Comparison of ENCODE assay signal across 21 mouse cellular contexts in the genomic region with DNA sequence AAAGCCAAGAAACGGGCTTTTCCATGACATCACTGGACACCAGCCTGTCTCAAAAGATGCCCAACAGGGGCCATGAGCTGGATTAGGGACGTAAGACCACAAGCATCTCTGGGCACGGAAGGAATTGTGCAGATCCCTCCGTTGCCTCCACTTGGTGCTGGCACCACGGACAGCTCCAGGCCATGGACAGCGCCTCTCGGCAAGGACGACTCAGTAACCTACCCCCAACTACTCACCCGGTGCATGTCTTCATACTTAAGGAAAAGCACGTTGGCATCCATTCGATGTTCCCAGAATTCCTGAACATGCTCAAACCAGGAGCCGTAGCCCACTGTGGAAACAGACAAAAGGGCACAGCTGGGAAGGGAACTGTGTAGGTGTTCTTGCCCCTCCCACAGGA. TPM values are rescaled to one million over a fixed set of nuclear protein-coding genes. Genes with fewer than 3 reads are reported as not detected.
A peak's percentile ranks its signal among the peaks of the same experiment; 100 is the strongest.
DNase-seq lines count a peak whose midpoint lies in the region; ATAC-seq and TF ChIP-seq lines count a peak whose summit lies in the region.
"Had no signal": no experiment of that assay in that cellular context is flagged by ENCODE, and none has a peak within 500 bp of the region (broad histone marks: within the 10 kb centered on the region; RNA-seq: fewer than 3 reads in every experiment).

No protein-coding gene starts in this region.

- no peaks in the 10 kb centered on the region for H3K27me3 ChIP-seq in lung, embryonic 14.5 days (ENCODE audit: insufficient read depth, low read length)
- no peaks in the 10 kb centered on the region for H3K27me3 ChIP-seq in limb, embryonic 14.5 days (ENCODE audit: control insufficient read depth, insufficient read depth, low read length)
- H3K27me3 ChIP-seq: limb, embryonic 15.5 days; lung, embryonic 15.5 days had no signal

- no peak for TF ChIP-seq POLR2A in limb, embryonic 14.5 days (IDR thresholded peaks at IDR 0.05; ENCODE audit: borderline replicate concordance, extremely low read depth, insufficient read depth, insufficient read length)

- H3K9ac ChIP-seq in lung, embryonic 14.5 days: no peak overlapping the region
- no peak overlapping the region for H3K9ac ChIP-seq in limb, embryonic 14.5 days (ENCODE audit: low read depth, low read length, severe bottlenecking)
- H3K9ac ChIP-seq: limb, embryonic 15.5 days; lung, embryonic 15.5 days had no signal

- TF ChIP-seq CTCF in lung, embryonic 14.5 days (IDR thresholded peaks at IDR 0.05; ENCODE audit: low read depth): no peak

- no peaks in the 10 kb centered on the region for H3K36me3 ChIP-seq in lung, embryonic 14.5 days (ENCODE audit: insufficient read depth)
- no peaks in the 10 kb centered on the region for H3K36me3 ChIP-seq in limb, embryonic 14.5 days (ENCODE audit: control insufficient read depth, insufficient read depth, low read length)
- H3K36me3 ChIP-seq: G1E; limb, embryonic 15.5 days; lung, embryonic 15.5 days had no signal

- no peak overlapping the region for H3K4me3 ChIP-seq in lung, embryonic 14.5 days (ENCODE audit: low read depth, low read length)
- H3K4me3 ChIP-seq in limb, embryonic 14.5 days (replicated peaks; ENCODE audit: low read length): no peak overlapping the region
- H3K4me3 ChIP-seq: limb, embryonic 15.5 days; lung, embryonic 15.5 days had no signal

- no peak overlapping the region for H3K27ac ChIP-seq in lung, embryonic 14.5 days (ENCODE audit: low read depth)
- H3K27ac ChIP-seq in limb, embryonic 14.5 days (replicated peaks; ENCODE audit: low read depth, low read length): no peak overlapping the region
- H3K27ac ChIP-seq: limb, embryonic 15.5 days; lung, embryonic 15.5 days had no signal

- no peak for ATAC-seq in lung, embryonic 14.5 days (ENCODE audit: insufficient read depth)
- ATAC-seq in limb, embryonic 14.5 days (ENCODE audit: low FRiP score, low read depth): no peak
- ATAC-seq in frontal cortex, adult (ENCODE audit: low TSS enrichment): no peak

- no peaks in the 10 kb centered on the region for H3K4me1 ChIP-seq in lung, embryonic 14.5 days (ENCODE audit: insufficient read depth)
- no peaks in the 10 kb centered on the region for H3K4me1 ChIP-seq in limb, embryonic 14.5 days (ENCODE audit: control insufficient read depth, insufficient read depth, low read length)
- H3K4me1 ChIP-seq: limb, embryonic 15.5 days; lung, embryonic 15.5 days had no signal

- H3K4me2 ChIP-seq in lung, embryonic 14.5 days: no peak overlapping the region
- H3K4me2 ChIP-seq in limb, embryonic 14.5 days (replicated peaks; ENCODE audit: low read depth, low read length, severe bottlenecking): no peak overlapping the region
- H3K4me2 ChIP-seq: limb, embryonic 15.5 days; lung, embryonic 15.5 days had no signal

- no peaks in the 10 kb centered on the region for H3K9me3 ChIP-seq in lung, embryonic 14.5 days (ENCODE audit: low read depth, low read length)
- H3K9me3 ChIP-seq in limb, embryonic 14.5 days (ENCODE audit: control insufficient read depth, low read length): no peaks in the 10 kb centered on the region
- H3K9me3 ChIP-seq: limb, embryonic 15.5 days; lung, embryonic 15.5 days had no signal

- 29% methylated on average over 12 of the region's 12 CpGs for WGBS in lung, embryonic 14.5 days
- 28% methylated on average over 12 of the region's 12 CpGs for WGBS in limb, embryonic 14.5 days

- peak; percentile 34 to 41 for DNase-seq in adrenal gland, postnatal 36 days
- no peak for DNase-seq in adrenal gland, adult 18-20 months (ENCODE audit: low spot score in 2 of 2)
- DNase-seq in lung, embryonic 14.5 days: peak; percentile 72
- DNase-seq in lung, postnatal 36 days: no peak
- DNase-seq in embryo, embryonic 10 days (ENCODE audit: low spot score): peak; percentile 74
- peak; percentile 33 for DNase-seq in limb, embryonic 14.5 days (ENCODE audit: low spot score)
- no peak for DNase-seq in gastrocnemius, adult 8-10 months (ENCODE audit: low spot score in 2 of 2)
- DNase-seq: cerebellum, adult 18-20 months; heart, adult 11 months had no signal

RNA-seq across cellular contexts. Expression of a gene that starts 19.2 kb away (rescaled TPM):
- total RNA-seq in adrenal gland, postnatal 36 days (2021): 1 to 10 TPM; 2.7 to 3.7 TPM
- 1 to 10 TPM; 4.4 to 4.9 TPM for total RNA-seq in adrenal gland, adult 18-20 months (2021)
- polyA plus RNA-seq in lung, embryonic 14.5 days (2014; fragmentation: Nextera tagmentation; extraction: Ambion mirVana): 0.62 and 0.75 TPM in 2 replicates
- polyA plus RNA-seq in limb, embryonic 14.5 days (2012; rRNA removed): 3.1 and 3.6 TPM in 2 replicates
- polyA plus RNA-seq in limb, embryonic 14.5 days (2014; fragmentation: Nextera tagmentation; extraction: Ambion mirVana): 0.81 and 1.2 TPM in 2 replicates
- total RNA-seq in gastrocnemius, adult 8-10 months (2022): under 1 TPM in 1 of 4 experiments, not detected in 3; 0.10 TPM
- total RNA-seq: G1E; megakaryocyte-erythroid progenitor cell, adult 5-6 weeks had no signal
- polyA plus RNA-seq: G1E had no signal

RNA-seq across cellular contexts. Expression of a gene that starts 21.2 kb away (rescaled TPM):
- total RNA-seq in adrenal gland, postnatal 36 days (2021): not detected
- total RNA-seq in adrenal gland, adult 18-20 months (2021): not detected
- polyA plus RNA-seq in lung, embryonic 14.5 days (2014; fragmentation: Nextera tagmentation; extraction: Ambion mirVana): 0.33 and 0.77 TPM in 2 replicates
- polyA plus RNA-seq in limb, embryonic 14.5 days (2012; rRNA removed): 0.10 and 0.25 TPM in 2 replicates
- polyA plus RNA-seq in limb, embryonic 14.5 days (2014; fragmentation: Nextera tagmentation; extraction: Ambion mirVana): 0.18 and 0.52 TPM in 2 replicates
- total RNA-seq in gastrocnemius, adult 8-10 months (2022): 1 to 10 TPM; 2.2 to 5.9 (median 4.6) TPM
- total RNA-seq: G1E; megakaryocyte-erythroid progenitor cell, adult 5-6 weeks had no signal
- polyA plus RNA-seq: G1E; large intestine, adult 2 months; spleen, adult 2 months had no signal

RNA-seq across cellular contexts. Expression of a gene that starts 36.6 kb away (rescaled TPM):
- total RNA-seq in adrenal gland, postnatal 36 days (2021): under 1 TPM in 1 of 2 experiments, not detected in 1; 0.23 TPM
- under 1 TPM; 0.17 to 0.48 TPM for total RNA-seq in adrenal gland, adult 18-20 months (2021)
- not detected in 2 replicates for polyA plus RNA-seq in lung, embryonic 14.5 days (2014; fragmentation: Nextera tagmentation; extraction: Ambion mirVana)
- polyA plus RNA-seq in limb, embryonic 14.5 days (2012; rRNA removed): not detected in 2 replicates
- polyA plus RNA-seq in limb, embryonic 14.5 days (2014; fragmentation: Nextera tagmentation; extraction: Ambion mirVana): not detected in 2 replicates
- under 1 TPM in 1 of 4 experiments, not detected in 3; 0.19 TPM for total RNA-seq in gastrocnemius, adult 8-10 months (2022)
- total RNA-seq: G1E; left cerebral cortex, adult 18-20 months; megakaryocyte-erythroid progenitor cell, adult 5-6 weeks had no signal
- polyA plus RNA-seq: brain, embryonic 14.5 days; cortical plate, adult 2 months; G1E; heart, embryonic 16.5 days; limb, embryonic 15.5 days; lung, embryonic 15.5 days; spleen, adult 2 months; testis, adult 2 months had no signal

Comparison
In these comparisons a context has a peak if more than half of its experiments do, and no peak if none do; other contexts are left out.
1. DNase-seq: peak in adrenal gland, postnatal 36 days (2 of 2), lung, embryonic 14.5 days (single experiment), embryo, embryonic 10 days (single experiment) and limb, embryonic 14.5 days (single experiment); none in adrenal gland, adult 18-20 months (0 of 2), lung, postnatal 36 days (single experiment) and gastrocnemius, adult 8-10 months (0 of 2).